Mouse (Mus musculus): ENCODE measurements around the gene Rsf1.

GRCm38 (mm10) chr7:97621346-97621745 is 41.7 kb downstream of the Rsf1 start:
- TF ChIP-seq CTCF (IDR thresholded peaks at IDR 0.05; ENCODE audit: low read depth, low read length): no peak
- TF ChIP-seq POLR2A (IDR thresholded peaks at IDR 0.05; ENCODE audit: borderline replicate concordance, low read depth, low read length): no peak

Data from bone marrow macrophage, adult 2 months (primary cell).